Mouse (Mus musculus) urinary bladder, postnatal 10 days (tissue): ENCODE results near the gene Itga9.

Source experiments
- DNase-seq: peaks from one replicate; pipeline ENCODE4 v3.0.0; 2022; ENCODE audit warnings: low spot score

Gene Itga9

DNA sequence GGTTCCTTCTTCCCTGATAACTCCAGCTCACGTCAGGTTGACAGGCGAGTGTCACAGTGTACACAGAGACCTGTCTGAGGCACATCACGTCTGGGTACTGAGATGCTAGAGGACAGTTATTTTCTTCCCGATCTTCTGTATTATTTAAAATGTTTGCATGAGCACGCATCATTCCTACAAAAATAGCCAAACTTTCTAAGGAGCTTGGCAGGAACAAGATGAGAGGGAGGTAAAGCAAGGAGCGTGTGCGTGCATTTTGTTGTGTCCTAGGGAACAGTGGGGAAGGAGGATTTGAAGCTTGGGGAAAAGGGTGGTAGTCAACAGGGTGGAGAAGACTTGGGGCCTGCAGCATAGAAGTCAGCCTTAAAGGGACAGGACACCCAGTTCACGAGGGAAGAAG, 342.6 kb downstream of the Itga9 start:
- DNase-seq: no peak

DNA sequence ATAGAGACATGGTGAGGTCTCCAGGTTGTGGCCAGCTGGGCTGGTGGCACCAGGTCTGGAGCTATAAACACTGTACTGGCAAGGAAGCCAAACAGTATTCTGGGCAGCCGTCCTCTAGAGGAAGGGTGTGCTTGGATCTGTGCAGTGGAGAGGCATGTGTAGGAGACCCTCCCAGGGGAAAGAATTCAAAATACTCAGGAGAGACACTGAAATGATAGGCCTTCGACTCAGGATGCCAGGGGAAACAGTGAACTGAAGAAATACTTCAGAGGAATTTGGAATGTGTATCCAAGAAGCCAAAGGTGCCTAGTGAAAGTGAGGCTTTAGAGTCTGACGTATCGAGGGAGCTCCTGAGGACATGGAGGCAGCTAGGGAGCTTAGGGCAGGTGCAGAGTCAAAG, 343.2 kb downstream of the Itga9 start:
- DNase-seq: no peak

DNA sequence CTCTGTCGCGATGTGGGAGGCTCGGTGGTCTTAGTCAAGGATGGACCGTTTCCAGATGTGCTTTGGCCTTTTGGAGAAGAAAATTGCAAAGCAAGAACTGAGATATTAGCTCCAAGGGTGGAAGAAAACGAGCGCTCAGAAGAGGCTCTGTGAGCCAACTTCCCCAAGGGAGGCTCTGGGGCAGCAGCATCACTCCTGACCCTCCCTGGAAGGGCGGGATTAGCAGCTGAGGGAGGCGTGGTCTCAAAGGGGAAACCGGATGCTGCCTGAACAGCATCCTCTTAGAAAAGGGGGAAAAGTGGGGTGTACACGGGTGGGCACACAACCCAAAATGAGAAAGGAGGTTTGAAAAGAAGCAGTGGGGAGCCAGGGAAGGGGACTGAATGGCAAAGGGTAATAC, 343.6 kb downstream of the Itga9 start:
- DNase-seq: no peak
